Mouse (Mus musculus) brain, embryonic 14.5 days (tissue): ENCODE data around the gene Asxl2.

ENCODE experiments used
- CTCF ChIP-seq: fragments of 200-500 bp; IDR thresholded peaks from 2 replicates; pipeline ENCODE4 v1.5.1; 2012; ENCODE audit warnings: inconsistent platforms, mild to moderate bottlenecking, moderate library complexity, borderline replicate concordance; ENCODE audit not compliant: insufficient read depth, insufficient read length; ENCODE audit errors: extremely low read depth
- POLR2A ChIP-seq: fragments of 200-500 bp; IDR thresholded peaks from 2 replicates; pipeline ENCODE4 v1.6.1; 2012; ENCODE audit warnings: mild to moderate bottlenecking, inconsistent platforms, borderline replicate concordance; ENCODE audit not compliant: poor library complexity, insufficient read depth, insufficient read length, severe bottlenecking; ENCODE audit errors: extremely low read depth

DNA sequence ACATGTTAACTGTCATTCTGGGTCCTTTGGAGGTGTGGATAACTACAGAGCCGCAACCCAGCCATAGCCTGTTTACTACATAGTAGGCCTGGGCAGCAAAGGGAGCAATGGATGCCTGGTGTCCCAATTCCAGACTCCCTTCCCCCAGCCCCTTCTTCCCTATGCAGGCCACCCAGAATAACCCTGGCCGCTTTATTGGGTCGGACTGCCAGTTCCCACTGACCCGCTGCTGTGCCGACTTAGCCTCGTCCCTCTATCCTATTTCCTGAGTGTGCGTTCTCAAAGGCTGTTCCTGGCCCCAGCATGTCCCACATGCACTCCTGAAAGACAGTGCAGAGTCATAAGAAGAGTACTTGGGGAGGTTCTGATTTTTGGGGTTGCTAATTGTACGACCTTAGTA, 29.7 kb upstream of the Asxl2 start:
- TF ChIP-seq POLR2A (no peak), CTCF (no peak)
